Mouse (Mus musculus) testis, adult 2 months (tissue): ENCODE data around the gene Gm16503. TPM values are rescaled to one million over a fixed set of nuclear protein-coding genes. Genes with fewer than 3 reads are reported as not detected.

Experiments used
- H3K27ac ChIP-seq: fragments of 200-500 bp; 2 replicates; pipeline ENCODE4 v1.5.1; 2012; ENCODE audit warnings: low read depth, low read length; ENCODE audit not compliant: control insufficient read depth, insufficient read depth
- H3K27me3 ChIP-seq: fragments of 200-500 bp; 2 replicates; pipeline ENCODE4 v1.6.1; 2012; ENCODE audit warnings: mild to moderate bottlenecking, low read length, moderate library complexity; ENCODE audit not compliant: control insufficient read depth, insufficient read depth
- H3K36me3 ChIP-seq: fragments of 200-500 bp; 2 replicates; pipeline ENCODE4 v1.6.1; 2012; ENCODE audit warnings: mild to moderate bottlenecking, low read length; ENCODE audit not compliant: control insufficient read depth, insufficient read depth
- H3K4me1 ChIP-seq: fragments of 200-500 bp; 2 replicates; pipeline ENCODE4 v1.6.1; 2012; ENCODE audit warnings: low read length; ENCODE audit not compliant: control insufficient read depth, insufficient read depth
- H3K4me3 ChIP-seq: fragments of 200-500 bp; 2 replicates; pipeline ENCODE4 v1.5.1; 2012; ENCODE audit warnings: low read depth, mild to moderate bottlenecking, low read length, moderate library complexity, mixed read lengths; ENCODE audit not compliant: control insufficient read depth
- CTCF ChIP-seq: fragments of 200-500 bp; IDR thresholded peaks from 2 replicates; pipeline ENCODE4 v1.5.1; 2012; ENCODE audit warnings: low read depth, mild to moderate bottlenecking, inconsistent platforms, low read length, moderate library complexity; ENCODE audit not compliant: control insufficient read depth, insufficient read depth, insufficient replicate concordance
- POLR2A ChIP-seq: fragments of 200-500 bp; IDR thresholded peaks from 2 replicates; pipeline ENCODE4 v1.6.1; 2012; ENCODE audit warnings: low read depth, mild to moderate bottlenecking, inconsistent platforms, low read length, moderate library complexity; ENCODE audit not compliant: control insufficient read depth
- polyA plus RNA-seq: library from polyadenylated mRNA; depleted of rRNA; stranded (reverse); fragments of >200 nt; gene quantifications from 2 replicates; pipeline ENCODE4 v1.2.3, GENCODE M21; 2012; rRNA removed

The Gm16503 gene
- polyA plus RNA-seq, 1 experiment = 0.11 TPM

DNA sequence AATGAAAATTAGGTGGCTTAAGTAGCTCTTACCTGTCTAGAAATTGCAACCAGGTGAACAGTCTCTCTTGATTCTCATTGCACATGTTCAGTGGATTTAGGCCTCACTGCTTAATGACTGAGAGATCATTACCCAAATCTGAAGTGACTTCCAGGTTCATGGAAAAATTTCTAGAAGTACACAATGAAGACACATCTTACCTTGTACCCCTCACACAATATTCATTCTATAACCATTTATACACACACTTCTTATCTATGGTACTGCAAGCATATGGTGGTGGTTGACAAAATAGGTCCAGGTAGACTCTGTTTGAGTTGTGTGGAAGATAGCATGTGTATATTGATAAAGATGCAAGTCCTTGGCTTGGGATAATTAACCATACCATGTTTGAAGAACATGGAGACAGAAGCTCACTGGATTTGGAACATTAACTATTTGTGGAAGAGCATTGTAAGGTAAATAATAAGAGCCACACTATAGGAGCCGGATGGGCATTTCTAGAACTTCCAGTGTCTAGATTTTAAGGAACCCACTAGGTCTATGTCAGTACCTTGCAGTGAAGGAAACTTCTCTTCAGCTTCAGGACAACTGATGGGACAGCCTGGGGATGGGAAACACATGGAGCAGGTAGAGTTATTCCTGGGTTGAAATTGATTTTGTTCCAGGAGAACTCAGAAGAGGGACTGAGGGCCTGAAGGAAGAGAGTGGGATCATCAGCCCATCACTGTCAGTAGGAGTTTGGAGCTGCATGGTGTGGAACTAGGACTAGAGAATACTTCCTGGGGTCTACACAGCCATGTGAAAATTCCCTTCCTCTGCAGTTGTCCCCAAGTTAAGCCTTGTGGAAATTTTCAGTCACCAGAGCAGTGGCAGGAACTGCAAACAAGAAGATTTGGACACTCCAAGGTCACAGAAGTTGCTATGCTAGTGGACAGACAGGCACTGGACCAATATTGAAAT lies 46.8 kb downstream of the Gm16503 start:
- Histone ChIP-seq H3K27me3 (no peaks in the 10 kb centered on the region), H3K4me1 (no peaks in the 10 kb centered on the region), H3K27ac (no peak overlapping the region), H3K4me3 (no peak overlapping the region), H3K36me3 (no peaks in the 10 kb centered on the region)
- TF ChIP-seq CTCF (no peak), POLR2A (no peak)

Other genes with a start within 250 kb of the Gm16503 start
- 0.05 and 0.07 TPM in 2 replicates for gene Zfp988, start 234.5 kb upstream of the Gm16503 start, polyA plus RNA-seq
- 0.57 TPM in 1 of 2 replicates, not detected in the other for gene Zfp978, start 178.9 kb upstream of the Gm16503 start, polyA plus RNA-seq
- gene Zfp982, start 47.8 kb upstream of the Gm16503 start, polyA plus RNA-seq = 1.4 and 1.5 TPM in 2 replicates
- not detected in 2 replicates for gene Zfp985, start 13.1 kb downstream of the Gm16503 start, polyA plus RNA-seq
- gene Zfp979, start 102.3 kb downstream of the Gm16503 start, polyA plus RNA-seq = 1.1 and 1.3 TPM in 2 replicates
- gene Zfp534, start 162.3 kb downstream of the Gm16503 start, polyA plus RNA-seq = 0.10 and 0.17 TPM in 2 replicates